Mouse (Mus musculus) bone marrow macrophage, adult 2 months (primary cell): ENCODE results near the gene C2cd4d.

Source experiments
- CTCF ChIP-seq: IDR thresholded peaks from 2 replicates; pipeline ENCODE4 v1.5.1; 2012; ENCODE audit warnings: low read depth, mild to moderate bottlenecking, low read length, moderate library complexity
- POLR2A ChIP-seq: IDR thresholded peaks from 2 replicates; pipeline ENCODE4 v1.6.1; 2012; ENCODE audit warnings: mild to moderate bottlenecking, low read depth, low read length, borderline replicate concordance

GRCm38 (mm10) chr3:94373597-94374011, 11.4 kb downstream of the C2cd4d start:
- TF ChIP-seq CTCF: no peak
- no peak for TF ChIP-seq POLR2A
